Mouse (Mus musculus) cortical plate, adult 2 months (tissue): ENCODE results near the gene Robo1. TPM values are rescaled to one million over a fixed set of nuclear protein-coding genes. Genes with fewer than 3 reads are reported as not detected.

Experiments
- H3K27ac ChIP-seq: fragments of 200-500 bp; 2 replicates; pipeline ENCODE4 v1.5.1; 2012; ENCODE audit warnings: low read length, control low read depth, inconsistent platforms; ENCODE audit not compliant: insufficient read depth
- H3K4me1 ChIP-seq: fragments of 200-500 bp; 2 replicates; pipeline ENCODE4 v1.6.1; 2011; ENCODE audit warnings: low read length; ENCODE audit not compliant: control insufficient read depth, insufficient read depth
- H3K4me3 ChIP-seq: fragments of 200-500 bp; 2 replicates; pipeline ENCODE4 v1.5.1; 2011; ENCODE audit warnings: mild to moderate bottlenecking, low read length, control low read depth; ENCODE audit not compliant: insufficient read depth
- CTCF ChIP-seq: fragments of 200-500 bp; IDR thresholded peaks from 2 replicates; pipeline ENCODE4 v1.5.1; 2011; ENCODE audit warnings: mild to moderate bottlenecking, control low read depth, low read length; ENCODE audit not compliant: insufficient read depth; ENCODE audit errors: extremely low read depth
- POLR2A ChIP-seq: fragments of 200-500 bp; IDR thresholded peaks from 2 replicates; pipeline ENCODE4 v1.6.1; 2011; ENCODE audit warnings: mild to moderate bottlenecking, low read length, control low read depth; ENCODE audit not compliant: insufficient read depth; ENCODE audit errors: extremely low read depth
- polyA plus RNA-seq: library from polyadenylated mRNA; depleted of rRNA; stranded (reverse); fragments of >200 nt; gene quantifications from 2 replicates; pipeline ENCODE4 v1.2.3, GENCODE M21; 2012

Robo1 gene
- polyA plus RNA-seq, 1 experiment = 14.1 TPM

- Histone ChIP-seq H3K27ac (no peak overlapping the region), H3K4me1 (no peaks in the 10 kb centered on the region; the same call in 1 of the 2 replicates), H3K4me3 (no peak overlapping the region)
- TF ChIP-seq CTCF = no peak
- no peak for TF ChIP-seq POLR2A
Observed at GRCm38 (mm10) chr16:72794692-72795378, 486.7 kb downstream of the Robo1 start.

- no peak overlapping the region for H3K4me3 ChIP-seq
- H3K27ac ChIP-seq = no peak overlapping the region
- TF ChIP-seq POLR2A (no peak), CTCF (no peak)
- no peaks in the 10 kb centered on the region; the same call in 1 of the 2 replicates for H3K4me1 ChIP-seq
Observed at GRCm38 (mm10) chr16:72795379-72795712, 487.2 kb downstream of the Robo1 start.

DNA sequence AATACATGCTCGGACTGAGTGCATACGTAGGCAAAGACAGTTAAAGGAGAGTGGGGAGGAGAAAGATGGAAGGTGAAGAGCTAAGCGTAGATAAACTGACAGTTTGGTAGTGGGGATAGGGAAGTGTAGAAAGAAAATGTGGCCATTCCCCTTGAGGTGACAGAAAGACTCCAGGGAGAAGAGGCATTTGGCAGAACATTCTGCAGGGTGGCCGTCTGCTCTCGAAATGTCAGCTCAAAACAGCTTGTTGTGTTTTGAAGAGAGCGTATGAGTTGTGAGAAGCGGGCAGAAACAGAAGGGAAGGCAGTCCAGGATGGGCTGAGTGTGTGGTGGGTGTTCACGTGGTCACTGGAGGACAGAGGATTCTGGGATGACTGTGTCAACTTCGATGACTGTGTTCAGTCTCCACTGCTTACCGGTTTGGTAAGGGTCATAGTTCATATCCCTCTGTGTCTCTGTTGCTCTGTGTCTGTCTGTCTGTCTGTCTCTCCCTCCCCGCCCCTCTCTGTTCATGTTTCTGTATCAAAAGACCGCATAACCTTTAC, 490.4 kb downstream of the Robo1 start:
- peaks cover 1% of the 10 kb centered on the region for H3K4me1 ChIP-seq
- no peak overlapping the region for H3K27ac ChIP-seq
- TF ChIP-seq CTCF (no peak), POLR2A (no peak)
- H3K4me3 ChIP-seq = no peak overlapping the region

- no peak for TF ChIP-seq CTCF
- no peak for TF ChIP-seq POLR2A
- Histone ChIP-seq H3K4me1 (peaks cover 1% of the 10 kb centered on the region), H3K4me3 (peak overlapping the region; percentile 21), H3K27ac (0 out of 2 replicates have a peak overlapping the region, but pooled peaks have one; percentile 3)
Observed at GRCm38 (mm10) chr16:72800121-72800749, 492.1 kb downstream of the Robo1 start.

DNA sequence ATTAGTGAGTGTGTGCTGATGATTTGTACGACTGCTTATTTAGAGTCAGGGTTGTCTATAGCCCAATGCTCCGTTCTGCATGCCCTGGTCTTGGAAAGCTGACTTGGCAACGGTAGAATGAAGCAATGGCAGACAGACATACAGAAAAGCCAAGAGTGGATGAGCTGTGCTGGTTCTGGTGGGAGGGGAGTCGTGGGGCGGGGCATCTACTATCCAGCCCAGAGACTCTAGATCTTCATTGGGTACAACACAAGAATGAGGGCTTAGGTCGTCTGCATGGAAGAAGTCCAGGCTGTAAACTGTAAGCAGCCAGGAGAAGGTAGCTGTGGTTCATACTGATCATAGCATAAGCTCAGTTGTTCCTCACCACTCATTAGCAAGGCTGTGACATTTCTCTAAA, 492.7 kb downstream of the Robo1 start:
- TF ChIP-seq CTCF = no peak
- TF ChIP-seq POLR2A = no peak
- Histone ChIP-seq H3K4me1 (peaks cover 1% of the 10 kb centered on the region), H3K4me3 (peak overlapping the region; percentile 21), H3K27ac (0 out of 2 replicates have a peak overlapping the region, but pooled peaks have one; percentile 3)

GRCm38 (mm10) chr16:72808351-72808750, 500.2 kb downstream of the Robo1 start:
- no peak for TF ChIP-seq CTCF
- TF ChIP-seq POLR2A = no peak
- no peak overlapping the region for H3K27ac ChIP-seq
- H3K4me3 ChIP-seq = no peak overlapping the region
- H3K4me1 ChIP-seq = no peaks in the 10 kb centered on the region

GRCm38 (mm10) chr16:72810942-72811341, 502.8 kb downstream of the Robo1 start:
- H3K27ac ChIP-seq = no peak overlapping the region
- TF ChIP-seq POLR2A (no peak), CTCF (no peak)
- no peak overlapping the region for H3K4me3 ChIP-seq
- H3K4me1 ChIP-seq = no peaks in the 10 kb centered on the region

GRCm38 (mm10) chr16:72811494-72811893, 503.4 kb downstream of the Robo1 start:
- no peaks in the 10 kb centered on the region for H3K4me1 ChIP-seq
- TF ChIP-seq POLR2A = no peak
- no peak for TF ChIP-seq CTCF
- no peak overlapping the region for H3K4me3 ChIP-seq
- H3K27ac ChIP-seq = no peak overlapping the region

- Histone ChIP-seq H3K4me1 (no peaks in the 10 kb centered on the region), H3K4me3 (no peak overlapping the region), H3K27ac (no peak overlapping the region)
- TF ChIP-seq POLR2A (no peak), CTCF (no peak)
Observed at GRCm38 (mm10) chr16:72811908-72812307, 503.8 kb downstream of the Robo1 start.

GRCm38 (mm10) chr16:72828381-72828780, 520.3 kb downstream of the Robo1 start:
- TF ChIP-seq POLR2A (no peak), CTCF (no peak)
- Histone ChIP-seq H3K27ac (no peak overlapping the region), H3K4me3 (no peak overlapping the region), H3K4me1 (no peaks in the 10 kb centered on the region)

DNA sequence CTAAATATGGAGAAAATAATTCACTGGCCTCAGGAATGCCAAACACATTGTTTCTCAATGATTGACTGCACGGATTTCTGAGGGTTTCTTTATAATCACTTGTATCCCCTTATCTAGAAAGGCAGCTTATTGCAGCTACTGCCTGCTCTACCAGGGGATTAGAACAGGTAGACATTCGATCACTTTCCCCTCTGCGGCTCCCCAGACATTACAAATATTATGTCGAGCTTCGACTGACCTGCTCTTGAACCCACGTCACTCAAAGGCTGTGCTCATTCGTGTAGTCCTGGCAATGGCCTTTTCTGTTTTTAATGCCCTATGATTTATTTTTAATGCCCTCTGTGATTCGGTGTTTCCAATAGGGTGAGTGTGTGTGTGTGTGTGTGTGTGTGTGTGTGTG, 521.4 kb downstream of the Robo1 start:
- TF ChIP-seq CTCF = no peak
- no peak for TF ChIP-seq POLR2A
- H3K27ac ChIP-seq = no peak overlapping the region
- H3K4me1 ChIP-seq = no peaks in the 10 kb centered on the region
- no peak overlapping the region for H3K4me3 ChIP-seq
